Mouse (Mus musculus) MEL (cell line): ENCODE data around the gene Pqbp1. TPM values are rescaled to one million over a fixed set of nuclear protein-coding genes. Genes with fewer than 3 reads are reported as not detected.

Experiments used
- DNase-seq: peaks from one replicate; pipeline ENCODE4 v3.0.0; 2011; ENCODE audit warnings: low read depth, low spot score
- H3K27ac ChIP-seq: 2 replicates; pipeline ENCODE4 v1.5.1; 2012; ENCODE audit warnings: low read depth, mild to moderate bottlenecking, control low read depth, low read length, moderate library complexity; ENCODE audit not compliant: control insufficient read depth
- H3K27me3 ChIP-seq, 2 experiments: fragments of 150-350 bp in 1 of 2; sonication (generic) in 1 of 2; 2 replicates each; pipeline ENCODE4 v1.6.1; 2012; ENCODE audit warnings: low read length in 2 of 2, mild to moderate bottlenecking in 2 of 2, improper control_type of control experiment in 1 of 2, moderate library complexity in 1 of 2; ENCODE audit not compliant: insufficient read depth in 2 of 2, control insufficient read depth in 1 of 2
- H3K36me3 ChIP-seq, 2 experiments: 2 replicates each; pipeline ENCODE4 v1.6.1; 2012 to 2014; ENCODE audit warnings: low read length in 2 of 2, improper control_type of control experiment in 1 of 2, inconsistent platforms in 1 of 2, mild to moderate bottlenecking in 1 of 2; ENCODE audit not compliant: insufficient read depth in 2 of 2, control insufficient read depth in 1 of 2
- H3K4me1 ChIP-seq, 2 experiments: fragments of 150-350 bp in 1 of 2; sonication (generic) in 1 of 2; 2 replicates each; pipeline ENCODE4 v1.6.1; 2012; ENCODE audit warnings: low read length in 2 of 2, improper control_type of control experiment in 1 of 2, mild to moderate bottlenecking in 1 of 2; ENCODE audit not compliant: insufficient read depth in 2 of 2, control insufficient read depth in 1 of 2
- H3K4me3 ChIP-seq, 2 experiments: fragments of 150-350 bp in 1 of 2; sonication (generic) in 1 of 2; 2 replicates each; pipeline ENCODE4 v1.5.1; 2012; ENCODE audit warnings: low read depth in 2 of 2, low read length in 2 of 2, mild to moderate bottlenecking in 2 of 2, moderate library complexity in 2 of 2, control low read depth in 1 of 2, improper control_type of control experiment in 1 of 2; ENCODE audit not compliant: control insufficient read depth in 1 of 2, insufficient read depth in 1 of 2
- H3K79me2 ChIP-seq: 2 replicates; pipeline ENCODE4 v1.6.1; 2012; ENCODE audit warnings: mild to moderate bottlenecking, low read length, moderate library complexity; ENCODE audit not compliant: control insufficient read depth, poor library complexity, insufficient read depth
- H3K9ac ChIP-seq: 2 replicates; pipeline ENCODE4 v1.6.1; 2012; ENCODE audit warnings: low read depth, mild to moderate bottlenecking, control low read depth, low read length, moderate library complexity; ENCODE audit not compliant: control insufficient read depth, poor library complexity, severe bottlenecking
- H3K9me3 ChIP-seq: fragments of 150-350 bp; sonication (generic); replicated peaks from 2 replicates; pipeline ENCODE4 v1.6.1; 2012; ENCODE audit warnings: mild to moderate bottlenecking, low read length, improper control_type of control experiment, moderate library complexity; ENCODE audit not compliant: insufficient read depth
- BHLHE40 ChIP-seq: IDR thresholded peaks from 2 replicates; pipeline ENCODE4 v1.6.1; 2012; ENCODE audit warnings: low read depth, mild to moderate bottlenecking, inconsistent platforms, low read length, improper control_type of control experiment, borderline replicate concordance
- CHD1 ChIP-seq: IDR thresholded peaks from 2 replicates; pipeline ENCODE4 v1.6.1; 2012; ENCODE audit warnings: low read depth, mild to moderate bottlenecking, inconsistent platforms, low read length, improper control_type of control experiment
- CHD2 ChIP-seq: IDR thresholded peaks from 2 replicates; pipeline ENCODE4 v1.6.1; 2011; ENCODE audit warnings: low read length, improper control_type of control experiment
- ELF1 ChIP-seq: IDR thresholded peaks from 2 replicates; pipeline ENCODE4 v1.6.1; 2014; ENCODE audit warnings: low read depth, mild to moderate bottlenecking, inconsistent platforms, low read length, improper control_type of control experiment, moderate library complexity
- EP300 ChIP-seq, 2 experiments: IDR thresholded peaks; 2 replicates each; pipeline ENCODE4 v1.6.1; 2011; ENCODE audit warnings: improper control_type of control experiment in 2 of 2, low read length in 2 of 2, low read depth in 1 of 2, mild to moderate bottlenecking in 1 of 2
- ETS1 ChIP-seq: IDR thresholded peaks from 2 replicates; pipeline ENCODE4 v1.6.1; 2012; ENCODE audit warnings: low read depth, mild to moderate bottlenecking, inconsistent platforms, low read length, improper control_type of control experiment, moderate library complexity
- GABPA ChIP-seq: IDR thresholded peaks from 2 replicates; pipeline ENCODE4 v1.6.1; 2012; ENCODE audit warnings: low read depth, mild to moderate bottlenecking, inconsistent platforms, low read length, improper control_type of control experiment, moderate library complexity
- GATA1 ChIP-seq: IDR thresholded peaks from 2 replicates; pipeline ENCODE4 v1.6.1; 2011; ENCODE audit warnings: low read depth, low read length, improper control_type of control experiment
- HCFC1 ChIP-seq: IDR thresholded peaks from 2 replicates; pipeline ENCODE4 v1.6.1; 2012; ENCODE audit warnings: low read depth, mild to moderate bottlenecking, inconsistent platforms, low read length, improper control_type of control experiment, moderate library complexity
- JUND ChIP-seq: IDR thresholded peaks from 2 replicates; pipeline ENCODE4 v1.6.1; 2011; ENCODE audit warnings: low read depth, mild to moderate bottlenecking, improper control_type of control experiment, low read length
- MAX ChIP-seq: IDR thresholded peaks from 2 replicates; pipeline ENCODE4 v1.6.1; 2011; ENCODE audit warnings: low read length, improper control_type of control experiment
- MAZ ChIP-seq: IDR thresholded peaks from 2 replicates; pipeline ENCODE4 v1.6.1; 2012; ENCODE audit warnings: low read depth, mild to moderate bottlenecking, inconsistent platforms, low read length, improper control_type of control experiment
- MXI1 ChIP-seq: IDR thresholded peaks from 2 replicates; pipeline ENCODE4 v1.6.1; 2011; ENCODE audit warnings: mild to moderate bottlenecking, low read depth, low read length, improper control_type of control experiment
- NRF1 ChIP-seq: IDR thresholded peaks from 2 replicates; pipeline ENCODE4 v1.6.1; 2014; ENCODE audit warnings: low read depth, mild to moderate bottlenecking, inconsistent platforms, low read length, improper control_type of control experiment, moderate library complexity; ENCODE audit not compliant: poor library complexity, insufficient read depth, severe bottlenecking
- POLR2A ChIP-seq, 2 experiments: IDR thresholded peaks; 2 replicates each; pipeline ENCODE4 v1.6.1; 2011 to 2012; ENCODE audit warnings: low read length in 2 of 2, mild to moderate bottlenecking in 2 of 2, control low read depth in 1 of 2, improper control_type of control experiment in 1 of 2, low read depth in 1 of 2, moderate library complexity in 1 of 2; ENCODE audit not compliant: control insufficient read depth in 1 of 2, insufficient read depth in 1 of 2, poor library complexity in 1 of 2
- RAD21 ChIP-seq: IDR thresholded peaks from 2 replicates; pipeline ENCODE4 v1.6.1; 2011; ENCODE audit warnings: mild to moderate bottlenecking, low read depth, low read length, improper control_type of control experiment
- TAL1 ChIP-seq: IDR thresholded peaks from 2 replicates; pipeline ENCODE4 v1.6.1; 2012; ENCODE audit warnings: mild to moderate bottlenecking, inconsistent platforms, low read length, moderate library complexity, mixed read lengths
- TBP ChIP-seq: IDR thresholded peaks from 2 replicates; pipeline ENCODE4 v1.8.0; 2011; ENCODE audit warnings: low read depth, low read length, improper control_type of control experiment
- TCF12 ChIP-seq: IDR thresholded peaks from 2 replicates; pipeline ENCODE4 v1.6.1; 2014; ENCODE audit warnings: low read depth, mild to moderate bottlenecking, inconsistent platforms, low read length, improper control_type of control experiment, moderate library complexity
- UBTF ChIP-seq: IDR thresholded peaks from 2 replicates; pipeline ENCODE4 v1.6.1; 2012; ENCODE audit warnings: low read depth, mild to moderate bottlenecking, inconsistent platforms, low read length, improper control_type of control experiment, moderate library complexity, borderline replicate concordance; ENCODE audit not compliant: insufficient read depth
- USF2 ChIP-seq, 2 experiments: IDR thresholded peaks; 2 replicates each; pipeline ENCODE4 v1.6.1; 2011 to 2012; ENCODE audit warnings: improper control_type of control experiment in 2 of 2, low read length in 2 of 2, borderline replicate concordance in 1 of 2, inconsistent platforms in 1 of 2, low read depth in 1 of 2, mild to moderate bottlenecking in 1 of 2; ENCODE audit not compliant: insufficient read depth in 1 of 2
- ZC3H11A ChIP-seq: IDR thresholded peaks from 2 replicates; pipeline ENCODE4 v1.6.1; 2012; ENCODE audit warnings: low read depth, mild to moderate bottlenecking, inconsistent platforms, low read length, improper control_type of control experiment
- ZKSCAN1 ChIP-seq: IDR thresholded peaks from 2 replicates; pipeline ENCODE4 v1.6.1; 2012; ENCODE audit warnings: low read depth, mild to moderate bottlenecking, inconsistent platforms, low read length, improper control_type of control experiment, moderate library complexity
- polyA plus RNA-seq, 2 experiments: library from polyadenylated mRNA; stranded (reverse) in 1 of 2; unstranded in 1 of 2; fragments of >175 nt in 1 of 2; fragments of >200 nt in 1 of 2; gene quantifications; 2 replicates each; pipeline versions ENCODE4 v1.2.1 to v1.2.4; 2012; ENCODE audit warnings: low replicate concordance in 2 of 2, low read depth in 1 of 2; ENCODE audit not compliant: insufficient read length in 2 of 2, insufficient read depth in 1 of 2, missing spikeins in 1 of 2
- total RNA-seq: library from RNA; depleted of rRNA; stranded (reverse); fragments of 300-350 nt; gene quantifications from 2 replicates; pipeline ENCODE4 v1.2.3, GENCODE M21; 2012

Gene Pqbp1
- total and polyA plus RNA-seq, 3 experiments, result 204 to 283 TPM; not detected in 1

DNA sequence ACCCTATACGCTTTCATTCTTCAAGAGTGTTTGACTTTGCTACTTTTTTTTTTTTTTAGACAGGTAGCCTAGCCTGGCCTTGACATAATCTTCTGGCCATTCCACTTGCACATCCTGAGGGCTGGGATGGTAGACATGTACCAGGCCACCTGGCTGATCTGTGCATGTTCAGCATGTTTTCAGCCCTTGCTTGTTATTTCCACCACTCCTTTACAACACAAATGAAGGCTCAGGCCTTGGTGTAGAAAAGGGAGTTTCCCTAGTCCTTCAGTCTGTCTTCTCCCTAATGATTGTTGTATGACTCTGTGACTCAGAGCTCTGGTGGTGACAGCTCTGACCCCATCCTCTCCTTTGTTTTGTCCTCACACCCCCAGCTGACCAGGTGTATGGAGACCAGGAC is 31.9 kb downstream of the Pqbp1 start:
- H3K9me3 ChIP-seq, result no peaks in the 10 kb centered on the region
- H3K36me3 ChIP-seq, result peaks cover 3 to 29% of the 10 kb centered on the region in 2 experiments; a peak in 2 of 4 replicates
- no peak overlapping the region for H3K27ac ChIP-seq
- H3K79me2 ChIP-seq, result peaks cover 15% of the 10 kb centered on the region
- no peak for DNase-seq
- H3K9ac ChIP-seq, result no peak overlapping the region
- no peaks in the 10 kb centered on the region for H3K4me1 ChIP-seq
- H3K27me3 ChIP-seq, result no peaks in the 10 kb centered on the region
- H3K4me3 ChIP-seq, result no peak overlapping the region
- TF ChIP-seq TBP, result no peak
- no peak for TF ChIP-seq MXI1
- TF ChIP-seq ETS1, result no peak
- no peak for TF ChIP-seq EP300 (IDR thresholded peaks at IDR 0.05; ENCODE audit: low read depth in 1 of 2, low read length in 2 of 2)
- no peak for TF ChIP-seq TAL1
- TF ChIP-seq RAD21, result no peak
- no peak for TF ChIP-seq MAX

DNA sequence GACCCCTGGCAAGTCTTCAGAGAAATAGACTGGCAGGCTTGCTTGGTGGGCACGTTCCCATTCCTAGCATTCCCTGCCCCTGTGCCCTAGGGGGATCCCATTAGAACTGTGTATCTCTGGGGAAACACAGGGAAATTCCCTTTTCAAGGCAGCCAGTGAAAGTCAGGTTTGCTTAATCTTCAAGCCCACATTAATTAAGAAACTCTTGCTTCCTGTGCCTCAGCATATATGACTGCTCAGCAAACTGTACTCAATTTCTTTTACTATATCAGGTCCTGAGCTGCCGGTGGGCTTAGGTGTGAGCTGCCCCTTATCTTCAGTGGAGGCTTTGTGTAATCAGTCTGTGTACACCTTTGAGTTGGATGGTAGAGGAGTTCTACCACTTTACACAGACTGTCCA is 33.3 kb downstream of the Pqbp1 start:
- no peak overlapping the region for H3K9ac ChIP-seq
- no peaks in the 10 kb centered on the region for H3K4me1 ChIP-seq
- no peaks in the 10 kb centered on the region for H3K27me3 ChIP-seq
- H3K36me3 ChIP-seq, result peaks cover 3 to 18% of the 10 kb centered on the region in 2 experiments; a peak in 2 of 4 replicates
- no peak for DNase-seq
- no peak overlapping the region for H3K27ac ChIP-seq
- peaks cover 17% of the 10 kb centered on the region for H3K79me2 ChIP-seq
- H3K4me3 ChIP-seq, result no peak overlapping the region
- no peak for TF ChIP-seq ELF1
- no peak for TF ChIP-seq UBTF
- no peak for TF ChIP-seq RAD21
- no peak for TF ChIP-seq ZC3H11A
- no peak for TF ChIP-seq TCF12
- TF ChIP-seq BHLHE40, result no peak
- no peak for TF ChIP-seq POLR2A (IDR thresholded peaks at IDR 0.05; ENCODE audit: control insufficient read depth in 1 of 2, insufficient read depth in 1 of 2, low read depth in 1 of 2, low read length in 2 of 2, poor library complexity in 1 of 2)
- no peak for TF ChIP-seq JUND
- no peak for TF ChIP-seq CHD1
- no peak for TF ChIP-seq HCFC1
- no peak for TF ChIP-seq NRF1
- TF ChIP-seq USF2 (IDR thresholded peaks at IDR 0.05; ENCODE audit: borderline replicate concordance in 1 of 2, insufficient read depth in 1 of 2, low read depth in 1 of 2, low read length in 2 of 2), result no peak
- no peak for TF ChIP-seq ZKSCAN1
- TF ChIP-seq GABPA, result no peak
- TF ChIP-seq MAZ, result no peak
- no peak for TF ChIP-seq MAX
- TF ChIP-seq CHD2, result no peak
- TF ChIP-seq GATA1, result no peak
- TF ChIP-seq MXI1, result no peak
- H3K9me3 ChIP-seq, result no peaks in the 10 kb centered on the region
